Mouse (Mus musculus) liver, embryonic 12.5 days (tissue): Measurements from ENCODE around the gene Mon1a. TPM values are rescaled to one million over a fixed set of nuclear protein-coding genes. Genes with fewer than 3 reads are reported as not detected.
A peak's percentile ranks its signal among the peaks of the same experiment; 100 is the strongest.

Source experiments
- ATAC-seq: fragments of 200-750 bp; cut with Nextera tagmentation; 2 replicates; pipeline ENCODE4 v1.8.0; 2017; ENCODE audit warnings: moderate number of reproducible peaks, mild to moderate bottlenecking, moderate library complexity
- H3K27ac ChIP-seq: fragments of 300-500 bp; sonication (generic); 2 replicates; pipeline ENCODE4 v1.5.1; 2016; ENCODE audit warnings: mild to moderate bottlenecking
- H3K27me3 ChIP-seq: fragments of 300-500 bp; sonication (generic); replicated peaks from 2 replicates; pipeline ENCODE4 v1.6.1; 2016; ENCODE audit warnings: mild to moderate bottlenecking, moderate library complexity
- H3K36me3 ChIP-seq: fragments of 300-500 bp; sonication (generic); 2 replicates; pipeline ENCODE4 v1.6.1; 2016; ENCODE audit warnings: mild to moderate bottlenecking, moderate library complexity
- H3K4me1 ChIP-seq: fragments of 300-500 bp; sonication (generic); 2 replicates; pipeline ENCODE4 v1.6.1; 2016
- H3K4me2 ChIP-seq: fragments of 300-500 bp; sonication (generic); 2 replicates; pipeline ENCODE4 v1.6.1; 2016; ENCODE audit warnings: mild to moderate bottlenecking, moderate library complexity
- H3K4me3 ChIP-seq: fragments of 300-500 bp; sonication (generic); 2 replicates; pipeline ENCODE4 v1.5.1; 2016; ENCODE audit warnings: mild to moderate bottlenecking, moderate library complexity
- H3K9ac ChIP-seq: fragments of 300-500 bp; sonication (generic); 2 replicates; pipeline ENCODE4 v1.6.1; 2016; ENCODE audit warnings: mild to moderate bottlenecking, moderate library complexity
- H3K9me3 ChIP-seq: fragments of 300-500 bp; sonication (generic); replicated peaks from 2 replicates; pipeline ENCODE4 v1.6.1; 2016; ENCODE audit warnings: mild to moderate bottlenecking, moderate library complexity
- WGBS: fragments of 180-500 bp; shearing (Covaris S2); methylation state at CpG from one replicate; pipeline ENCODE4 v1.1.7; 2016; ENCODE audit not compliant: insufficient replicate concordance; 5-methylcytosine and 5-hydroxymethylcytosine counted together
- polyA plus RNA-seq: library from polyadenylated mRNA; unstranded; fragments of >200 nt; fragmentation: Nextera tagmentation; extraction: Ambion mirVana; gene quantifications from 2 replicates; pipeline ENCODE4 v1.2.1, GENCODE M21; 2016

The Mon1a gene
- 5.7 and 7.4 TPM in 2 replicates for polyA plus RNA-seq

- under 1% methylated on average over 28 of the region's 28 CpGs for WGBS
- peak within 1 kb of the TSS; percentile 71 for H3K4me3 ChIP-seq
- H3K27ac ChIP-seq, result peak within 1 kb of the TSS; percentile 67
- H3K4me1 ChIP-seq, result peaks cover 26% of the 10 kb centered on the region
- ATAC-seq, result peak; percentile 97
- no peaks in the 10 kb centered on the region for H3K36me3 ChIP-seq
- H3K9me3 ChIP-seq, result no peaks in the 10 kb centered on the region
- H3K9ac ChIP-seq, result peak within 1 kb of the TSS; percentile 78
- peak within 1 kb of the TSS; percentile 95 for H3K4me2 ChIP-seq
- H3K27me3 ChIP-seq, result peaks cover 11% of the 10 kb centered on the region
Measured at GRCm38 (mm10) chr9:107887804-107888266, at the start of gene Mon1a. TSS of gene Mon1a (plus strand) at chr9:107888151.

DNA sequence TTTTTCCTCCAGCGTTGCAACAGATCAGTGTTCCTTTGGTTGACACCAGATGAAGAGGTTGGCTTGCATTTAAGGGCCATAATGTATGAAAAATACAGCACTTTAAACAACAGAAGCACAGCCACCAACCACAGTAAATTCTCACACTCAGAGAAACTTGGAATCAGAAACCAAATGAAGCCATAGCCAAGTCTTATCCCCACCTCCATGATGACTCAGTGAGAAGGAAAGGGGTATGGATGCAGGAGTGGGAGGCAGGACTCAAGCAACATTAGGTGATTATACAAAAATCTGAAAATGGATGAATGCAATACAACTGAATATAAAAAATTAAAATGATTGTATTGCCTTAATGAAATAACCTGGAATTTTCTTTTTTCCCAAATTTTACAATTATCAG, 49.1 kb upstream of the Mon1a start:
- no peaks in the 10 kb centered on the region for H3K9me3 ChIP-seq
- no peak overlapping the region for H3K27ac ChIP-seq
- H3K4me1 ChIP-seq, result no peaks in the 10 kb centered on the region
- no peak for ATAC-seq
- no peaks in the 10 kb centered on the region for H3K27me3 ChIP-seq
- WGBS, result 79% methylated on average over 1 of the region's 1 CpGs
- H3K9ac ChIP-seq, result no peak overlapping the region
- peaks cover 51% of the 10 kb centered on the region for H3K36me3 ChIP-seq
- H3K4me2 ChIP-seq, result no peak overlapping the region
- H3K4me3 ChIP-seq, result no peak overlapping the region

DNA sequence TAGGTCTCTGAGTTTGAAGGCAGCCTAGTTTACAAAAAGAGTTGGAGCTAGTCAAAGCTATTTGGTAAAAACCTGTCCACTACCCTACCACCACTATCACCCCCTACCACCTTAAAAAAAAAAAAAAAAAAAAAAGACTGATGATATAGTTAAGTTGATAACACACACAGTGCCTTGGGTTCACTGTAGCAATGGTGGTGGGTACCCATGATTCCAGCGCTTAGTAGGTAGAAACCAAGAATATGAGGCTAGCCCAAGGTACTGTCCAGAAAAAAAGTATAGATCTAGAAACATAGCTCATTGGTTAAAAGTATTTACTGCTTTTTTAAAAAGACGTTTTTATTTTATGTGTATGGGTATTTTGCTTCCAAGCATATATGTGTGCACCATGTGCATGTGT, 45.2 kb upstream of the Mon1a start:
- H3K4me1 ChIP-seq, result no peaks in the 10 kb centered on the region
- no peak for ATAC-seq
- no peak overlapping the region for H3K4me3 ChIP-seq
- H3K27me3 ChIP-seq, result no peaks in the 10 kb centered on the region
- no peak overlapping the region for H3K4me2 ChIP-seq
- no peak overlapping the region for H3K27ac ChIP-seq
- H3K9me3 ChIP-seq, result no peaks in the 10 kb centered on the region
- H3K9ac ChIP-seq, result no peak overlapping the region
- WGBS, result 84% methylated on average over 2 of the region's 2 CpGs
- H3K36me3 ChIP-seq, result peaks cover 66% of the 10 kb centered on the region

GRCm38 (mm10) chr9:107848922-107849321, 39.0 kb upstream of the Mon1a start:
- H3K36me3 ChIP-seq, result peaks cover 69% of the 10 kb centered on the region

DNA sequence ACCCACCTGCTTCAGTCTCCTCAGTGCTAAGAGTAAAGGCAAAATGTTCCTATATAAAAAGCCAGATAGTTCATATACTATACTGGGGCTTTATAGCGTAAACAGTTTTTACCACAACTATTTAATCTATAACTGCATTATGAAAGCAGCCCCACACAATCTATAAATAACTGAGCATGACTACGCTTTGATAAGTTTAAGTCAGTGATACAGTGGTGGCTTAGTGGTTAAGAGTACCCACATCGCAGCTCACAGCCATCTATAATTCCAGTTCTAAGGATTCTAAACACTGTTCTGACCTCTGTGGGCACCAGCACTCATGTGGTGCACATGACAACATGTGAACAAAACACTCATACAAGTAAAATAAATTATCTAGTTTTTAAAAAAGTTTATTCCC, 29.6 kb upstream of the Mon1a start:
- Histone ChIP-seq H3K9me3 (no peaks in the 10 kb centered on the region), H3K4me3 (no peak overlapping the region), H3K4me2 (no peak overlapping the region), H3K4me1 (peaks cover 10% of the 10 kb centered on the region; the same call in 1 of the 2 replicates), H3K27me3 (no peaks in the 10 kb centered on the region), H3K36me3 (peaks cover 41% of the 10 kb centered on the region), H3K27ac (no peak overlapping the region), H3K9ac (no peak overlapping the region)
- no peak for ATAC-seq
- WGBS, result 66% methylated on average over 3 of the region's 3 CpGs

More at GRCm38 (mm10) chr9:107848922-107849321, 39.0 kb upstream of the Mon1a start:
- Histone ChIP-seq H3K4me2 (no peak overlapping the region), H3K9me3 (no peaks in the 10 kb centered on the region), H3K4me1 (no peaks in the 10 kb centered on the region), H3K27ac (no peak overlapping the region), H3K4me3 (no peak overlapping the region), H3K9ac (no peak overlapping the region), H3K27me3 (no peaks in the 10 kb centered on the region)
- no peak for ATAC-seq
- WGBS, result 84% methylated on average over 7 of the region's 7 CpGs

DNA sequence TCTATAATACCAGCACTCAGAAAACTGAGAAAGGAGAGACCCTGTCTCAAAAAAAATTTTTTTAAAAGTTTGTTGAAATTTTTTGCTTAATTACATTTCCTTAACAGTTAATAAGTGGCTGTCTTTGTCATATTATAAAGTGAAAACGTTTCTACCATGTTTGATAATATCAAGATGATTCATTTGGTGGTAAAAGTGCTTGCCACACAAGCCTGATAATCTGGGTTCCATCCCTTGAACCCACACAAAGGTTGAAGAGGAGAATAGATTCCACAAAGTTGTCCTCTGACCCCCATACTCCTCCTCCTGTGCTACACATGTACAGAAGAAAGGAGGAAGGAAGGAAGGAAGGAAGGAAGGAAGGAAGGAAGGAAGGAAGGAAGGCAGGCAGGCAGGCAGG, 23.5 kb upstream of the Mon1a start:
- no peak overlapping the region for H3K27ac ChIP-seq
- H3K4me1 ChIP-seq, result peaks cover 6% of the 10 kb centered on the region; the same call in 1 of the 2 replicates
- no peaks in the 10 kb centered on the region for H3K27me3 ChIP-seq
- no peak overlapping the region for H3K4me3 ChIP-seq
- no peak for ATAC-seq
- no peak overlapping the region for H3K4me2 ChIP-seq
- no peaks in the 10 kb centered on the region for H3K9me3 ChIP-seq
- no peak overlapping the region for H3K9ac ChIP-seq
- H3K36me3 ChIP-seq, result peaks cover 45% of the 10 kb centered on the region
- 18% methylated on average over 1 of the region's 1 CpGs for WGBS

DNA sequence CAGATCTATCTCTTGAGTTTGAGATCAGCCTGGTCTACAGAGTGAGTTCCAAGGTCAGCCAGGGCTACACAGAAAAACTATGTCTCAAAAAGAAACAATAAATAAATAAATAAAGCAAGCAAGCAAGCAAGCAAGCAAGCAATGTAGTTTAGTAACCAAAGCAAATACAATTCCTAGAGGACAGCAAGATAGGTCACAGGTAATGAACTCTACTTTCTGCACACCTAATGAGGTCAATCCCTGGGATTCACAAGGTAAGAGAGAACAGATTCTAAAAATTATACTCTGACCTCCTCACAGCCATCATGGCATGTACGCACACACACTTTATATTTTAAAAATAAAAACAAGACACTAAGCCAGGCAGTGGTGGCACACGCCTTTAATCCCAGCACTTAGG, 21.9 kb upstream of the Mon1a start:
- no peak overlapping the region for H3K4me3 ChIP-seq
- H3K4me1 ChIP-seq, result peaks cover 9% of the 10 kb centered on the region
- no peak for ATAC-seq
- H3K27ac ChIP-seq, result no peak overlapping the region
- H3K27me3 ChIP-seq, result no peaks in the 10 kb centered on the region
- peaks cover 50% of the 10 kb centered on the region for H3K36me3 ChIP-seq
- 90% methylated on average over 2 of the region's 2 CpGs for WGBS
- no peaks in the 10 kb centered on the region for H3K9me3 ChIP-seq
- H3K9ac ChIP-seq, result no peak overlapping the region
- H3K4me2 ChIP-seq, result no peak overlapping the region

GRCm38 (mm10) chr9:107872350-107873098, 15.4 kb upstream of the Mon1a start:
- peak overlapping the region; percentile 91 for H3K9ac ChIP-seq
- peak overlapping the region; percentile 77 for H3K4me3 ChIP-seq
- peaks cover 28% of the 10 kb centered on the region for H3K4me1 ChIP-seq
- peaks cover 17% of the 10 kb centered on the region for H3K36me3 ChIP-seq
- peaks cover 9% of the 10 kb centered on the region; the same call in 1 of the 2 replicates for H3K27me3 ChIP-seq
- no peaks in the 10 kb centered on the region for H3K9me3 ChIP-seq
- peak overlapping the region; percentile 77 for H3K4me2 ChIP-seq
- WGBS, result under 1% methylated on average over 80 of the region's 80 CpGs
- H3K27ac ChIP-seq, result peak overlapping the region; percentile 98
- peak; percentile 99 for ATAC-seq

DNA sequence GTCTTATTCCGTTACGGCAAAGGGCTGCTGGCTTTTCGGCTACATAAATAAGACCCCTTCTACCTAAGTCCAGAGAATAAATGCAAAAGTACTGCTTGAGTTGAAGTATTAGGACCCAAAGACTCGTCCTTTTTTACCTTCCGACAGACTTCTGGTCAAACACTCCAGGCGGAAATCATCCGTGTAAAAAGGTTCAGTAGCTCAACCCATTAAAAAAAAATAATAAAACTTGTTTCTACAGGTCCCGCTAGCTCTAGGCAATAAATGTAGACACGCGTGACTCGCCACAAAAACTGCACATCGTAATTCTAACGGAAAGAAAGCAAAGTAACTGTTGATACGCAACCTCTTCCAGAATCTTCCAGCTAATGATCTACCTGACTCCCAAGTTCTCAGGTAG, 14.8 kb upstream of the Mon1a start, which contains the start of gene Rbm6:
Rbm6 (minus strand) TSS at position 101 of the 400 bp plus-strand sequence.
- Histone ChIP-seq H3K27ac (peak within 1 kb of the TSS; percentile 98), H3K4me2 (peak within 1 kb of the TSS; percentile 77), H3K4me3 (peak within 1 kb of the TSS; percentile 77), H3K36me3 (peaks cover 12% of the 10 kb centered on the region), H3K9ac (peak within 1 kb of the TSS; percentile 91), H3K9me3 (no peaks in the 10 kb centered on the region), H3K27me3 (peaks cover 9% of the 10 kb centered on the region; the same call in 1 of the 2 replicates), H3K4me1 (peaks cover 26% of the 10 kb centered on the region)
- ATAC-seq, result no peak
- WGBS, result 7% methylated on average over 14 of the region's 14 CpGs

- 61% methylated on average over 4 of the region's 4 CpGs for WGBS
- H3K27me3 ChIP-seq, result peaks cover 37% of the 10 kb centered on the region
- H3K4me2 ChIP-seq, result no peak overlapping the region
- ATAC-seq, result no peak
- no peak overlapping the region for H3K9ac ChIP-seq
- H3K9me3 ChIP-seq, result no peaks in the 10 kb centered on the region
- H3K36me3 ChIP-seq, result no peaks in the 10 kb centered on the region
- no peak overlapping the region for H3K27ac ChIP-seq
- no peak overlapping the region for H3K4me3 ChIP-seq
- H3K4me1 ChIP-seq, result no peaks in the 10 kb centered on the region
Measured at GRCm38 (mm10) chr9:107880411-107880810, 7.5 kb upstream of the Mon1a start.

GRCm38 (mm10) chr9:107888267-107888850, 408 bp downstream of the Mon1a start:
- peak overlapping the region; percentile 95 for H3K4me2 ChIP-seq
- peak overlapping the region; percentile 71 for H3K4me3 ChIP-seq
- peaks cover 11% of the 10 kb centered on the region for H3K27me3 ChIP-seq
- H3K36me3 ChIP-seq, result no peaks in the 10 kb centered on the region
- peak; percentile 67 for ATAC-seq
- WGBS, result under 1% methylated on average over 18 of the region's 18 CpGs
- H3K27ac ChIP-seq, result peak overlapping the region; percentile 67
- H3K9ac ChIP-seq, result peak overlapping the region; percentile 78
- no peaks in the 10 kb centered on the region for H3K9me3 ChIP-seq
- H3K4me1 ChIP-seq, result peaks cover 26% of the 10 kb centered on the region

DNA sequence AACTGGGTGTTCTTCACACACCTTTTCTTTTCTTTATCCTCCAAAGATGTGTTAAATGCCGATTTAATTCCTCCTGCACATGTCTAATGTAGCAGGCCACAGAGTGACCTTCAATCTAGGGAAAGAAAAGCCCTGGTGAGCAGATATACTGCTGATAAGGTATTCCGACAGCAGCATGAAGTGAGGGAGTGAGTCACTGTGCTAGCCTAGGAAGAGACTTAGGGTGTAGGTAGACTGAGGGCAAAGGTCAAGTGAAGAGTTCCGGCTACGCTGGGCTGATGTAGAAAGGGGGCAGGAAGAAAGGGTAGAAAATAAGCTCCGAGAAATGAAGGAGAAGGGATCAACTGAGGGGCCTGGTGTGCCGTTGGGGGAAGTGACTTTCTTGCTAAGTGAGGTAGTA, 2.3 kb downstream of the Mon1a start:
- no peak overlapping the region for H3K27ac ChIP-seq
- H3K9ac ChIP-seq, result no peak overlapping the region
- no peak overlapping the region for H3K4me3 ChIP-seq
- no peaks in the 10 kb centered on the region for H3K9me3 ChIP-seq
- H3K4me1 ChIP-seq, result peaks cover 26% of the 10 kb centered on the region
- H3K4me2 ChIP-seq, result no peak overlapping the region
- no peaks in the 10 kb centered on the region for H3K36me3 ChIP-seq
- 75% methylated on average over 6 of the region's 6 CpGs for WGBS
- H3K27me3 ChIP-seq, result peaks cover 11% of the 10 kb centered on the region
- ATAC-seq, result no peak
